Mouse (Mus musculus): ENCODE measurements at regions not wholly inside any gene's neighbourhood (a gene's known extent, or its start where the extent isn't known, plus 50 kb on each side); places are given as distances from the start of the nearest gene placed in this dataset.
"Not testable (repeated sequence)": the region's sequence is repeated elsewhere in the genome, so short reads cannot be mapped to it uniquely, and the experiment has no call there.

DNA sequence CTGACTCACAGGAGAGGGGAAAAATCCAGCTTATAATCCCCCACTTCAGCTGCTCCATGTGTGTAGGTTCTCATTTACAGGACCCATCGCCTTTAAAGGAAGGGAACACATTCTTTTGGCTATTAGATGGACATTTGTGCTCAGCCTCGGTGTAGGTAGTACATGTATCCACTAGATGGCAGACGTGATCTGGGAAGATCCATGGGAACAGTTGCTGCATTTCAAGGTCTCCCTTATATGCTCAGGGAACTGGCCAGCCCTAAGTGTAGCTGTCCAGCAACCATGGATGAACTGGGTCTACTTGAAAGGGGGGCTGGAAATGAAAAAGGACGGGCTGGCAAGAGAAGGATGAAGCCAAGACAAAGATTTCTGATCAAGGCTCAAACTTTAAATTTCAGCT is 124.0 kb downstream of the Akain1 start:
- DNase-seq (ENCODE audit: low spot score in 2 of 2), result no peak

GRCm38 (mm10) chr17:69571070-69571669 is 132.0 kb downstream of the Akain1 start:
- not testable (repeated sequence) for DNase-seq (ENCODE audit: low spot score in 2 of 2)

DNA sequence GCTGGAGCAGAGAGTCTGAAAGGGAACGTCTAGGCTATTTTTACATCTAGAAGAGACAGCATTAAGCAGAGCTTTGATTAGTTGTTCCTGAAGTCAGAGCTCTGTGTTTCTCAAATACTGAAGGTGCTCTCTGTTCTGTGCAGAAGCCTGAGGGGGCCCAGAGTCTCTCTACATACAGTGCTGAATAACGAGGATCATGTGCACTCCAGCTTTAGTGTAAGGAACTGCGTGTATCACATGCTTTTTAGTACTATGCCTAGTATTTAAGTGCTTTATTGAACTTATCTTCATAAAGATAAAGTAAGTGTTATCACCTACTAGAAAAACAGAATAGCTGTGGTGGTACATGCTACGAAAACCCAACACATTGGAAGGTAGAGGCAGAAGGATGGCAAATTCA is 151.4 kb downstream of the Akain1 start:
- no peak for DNase-seq (ENCODE audit: low spot score in 2 of 2)

GRCm38 (mm10) chr17:69597773-69598295 is 158.7 kb downstream of the Akain1 start:
- DNase-seq (ENCODE audit: low spot score in 2 of 2), result no peak

GRCm38 (mm10) chr17:69598461-69598860 is 159.3 kb downstream of the Akain1 start:
- DNase-seq (ENCODE audit: low spot score in 2 of 2), result no peak

- DNase-seq (ENCODE audit: low spot score in 2 of 2), result no peak
Measured at GRCm38 (mm10) chr17:69603596-69603995, 164.5 kb downstream of the Akain1 start.

DNA sequence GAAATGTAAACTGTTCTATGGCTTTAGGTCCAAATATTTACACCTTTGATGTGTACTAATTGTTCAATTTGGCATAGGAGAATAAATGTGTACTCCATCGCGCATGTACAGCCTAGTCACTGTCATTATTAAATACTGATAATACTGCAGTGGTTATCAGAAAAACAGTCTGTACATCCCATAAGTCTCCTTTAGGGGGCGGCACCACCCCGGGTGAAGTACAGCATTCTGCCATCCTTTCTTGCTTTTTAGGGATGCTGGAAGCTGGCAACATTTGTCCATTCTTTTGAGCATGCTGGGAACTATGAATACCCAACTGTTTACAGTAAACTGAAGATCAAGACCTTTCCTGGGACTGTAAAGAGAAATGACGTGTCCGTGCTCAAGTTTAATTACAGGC is 165.6 kb downstream of the Akain1 start:
- DNase-seq (ENCODE audit: low spot score in 2 of 2), result no peak

- DNase-seq (ENCODE audit: low spot score in 2 of 2), result no peak
Measured at GRCm38 (mm10) chr17:69605458-69605857, 166.3 kb downstream of the Akain1 start.

DNA sequence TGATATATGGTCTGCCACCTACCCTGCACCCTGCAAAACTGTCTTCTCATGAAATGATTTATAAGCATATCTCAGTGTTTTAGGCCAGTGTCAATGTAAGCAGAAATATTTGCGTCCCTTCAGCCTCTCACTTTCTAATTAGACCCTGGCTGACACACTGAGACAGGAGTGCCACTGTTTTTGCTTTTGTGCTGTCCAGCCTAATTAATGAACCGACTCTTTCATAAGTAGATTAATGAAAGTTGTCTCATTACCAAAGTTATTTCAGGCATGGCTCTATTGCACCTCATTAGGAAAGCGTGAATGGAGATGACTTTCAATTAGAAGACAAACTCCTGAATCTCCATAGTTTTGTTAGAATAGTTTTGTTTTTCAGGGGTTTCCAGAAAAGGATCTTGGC is 192.3 kb downstream of the Akain1 start:
- no peak for DNase-seq (ENCODE audit: low spot score in 2 of 2)

GRCm38 (mm10) chr17:69650496-69650895 is 211.4 kb downstream of the Akain1 start:
- DNase-seq (ENCODE audit: low spot score in 2 of 2), result not testable (repeated sequence)

- no peak for DNase-seq (ENCODE audit: low spot score in 2 of 2)
Measured at GRCm38 (mm10) chr17:69654586-69654985, 215.5 kb downstream of the Akain1 start.

DNA sequence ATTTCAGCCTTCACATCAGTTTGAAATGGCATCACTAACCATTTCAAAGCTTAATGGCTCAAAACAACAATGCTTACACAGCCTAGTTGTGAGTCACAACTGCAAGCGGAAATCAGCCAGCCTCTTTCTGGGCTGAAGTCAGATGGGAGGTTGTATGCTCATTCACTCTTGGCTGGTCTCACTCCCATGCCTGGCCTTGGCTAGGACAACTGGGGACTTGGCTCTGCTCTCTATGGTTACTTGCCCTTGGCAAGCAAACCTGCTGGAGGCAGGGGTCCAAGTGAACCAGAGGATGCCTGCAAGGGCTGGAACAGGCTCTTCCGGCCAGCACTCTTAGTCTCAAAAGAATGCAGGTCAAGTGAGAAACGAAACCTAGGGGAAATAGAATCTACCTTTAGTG is 233.4 kb downstream of the Akain1 start:
- DNase-seq (ENCODE audit: low spot score in 2 of 2), result peak; percentile 68 to 70

DNA sequence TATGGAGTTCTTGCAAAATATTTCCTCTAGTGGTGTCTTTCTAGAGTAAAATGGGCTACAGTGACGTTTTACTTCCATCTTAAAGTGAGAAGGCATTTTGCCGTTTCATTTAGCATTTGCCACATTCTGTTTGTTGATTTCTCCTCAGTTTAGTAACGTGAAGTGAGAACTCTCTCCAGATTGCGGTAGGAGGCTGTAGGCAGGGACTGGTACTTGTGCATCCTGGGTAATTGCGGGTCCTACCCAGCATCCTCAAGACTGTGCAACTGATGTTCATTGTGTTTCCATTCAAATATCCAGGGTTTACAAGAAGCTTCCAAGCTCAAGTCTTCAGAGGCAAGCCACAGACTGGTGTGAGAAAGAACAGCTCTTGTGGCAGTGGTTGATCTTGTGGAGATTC is 244.0 kb downstream of the Akain1 start:
- DNase-seq (ENCODE audit: low spot score in 2 of 2), result no peak

DNA sequence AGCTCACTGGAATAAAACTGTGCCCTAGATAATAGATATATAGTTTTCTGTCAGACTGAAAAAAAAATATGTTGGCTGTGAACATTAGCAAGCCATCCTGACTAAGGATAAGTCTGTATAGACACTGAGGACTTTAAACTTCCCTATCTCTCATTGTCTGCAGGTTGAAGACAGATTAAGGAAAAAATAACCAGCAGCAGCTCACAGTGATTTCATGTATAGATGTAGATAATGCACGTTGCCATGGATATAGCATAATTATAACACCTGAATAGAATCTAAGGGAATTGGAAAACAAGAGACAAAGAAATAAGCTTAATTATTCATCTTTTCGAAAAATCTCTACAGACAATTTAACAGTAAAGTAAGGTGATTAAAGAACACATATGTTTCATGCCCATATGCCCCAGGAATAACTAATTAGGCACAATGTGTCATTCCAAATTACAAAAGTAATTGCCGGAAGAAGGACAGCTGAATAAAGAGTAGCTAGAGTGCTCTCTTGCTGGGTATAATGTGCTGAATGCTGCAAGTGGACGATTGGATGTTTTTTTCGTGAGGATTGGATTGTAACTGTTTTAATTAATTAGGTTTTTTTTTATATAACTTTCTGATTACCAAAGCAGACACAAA is 246.6 kb downstream of the Akain1 start:
- no peak for DNase-seq (ENCODE audit: low spot score in 2 of 2)

DNA sequence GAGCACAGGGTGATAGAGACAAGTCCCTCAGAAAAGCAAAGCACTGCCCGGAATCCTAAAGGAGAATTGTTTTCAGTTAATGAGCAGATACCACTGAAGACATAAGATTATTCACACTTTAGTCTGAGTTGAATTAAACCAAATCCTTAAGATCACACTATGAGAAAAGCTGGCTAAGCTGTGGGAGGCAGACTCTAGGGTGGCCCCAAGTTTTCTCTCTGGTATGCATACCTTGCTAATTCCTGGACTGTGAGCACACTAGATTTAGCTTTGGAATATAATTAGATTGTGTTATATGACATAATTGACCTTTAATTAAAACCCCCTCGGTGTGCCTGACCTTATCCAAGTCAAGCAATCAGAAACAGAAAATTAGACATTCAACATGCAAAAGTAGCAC is 247.3 kb downstream of the Akain1 start:
- no peak for DNase-seq (ENCODE audit: low spot score in 2 of 2)

GRCm38 (mm10) chr17:69695341-69695740 is 256.2 kb downstream of the Akain1 start:
- no peak for DNase-seq (ENCODE audit: low spot score in 2 of 2)

DNA sequence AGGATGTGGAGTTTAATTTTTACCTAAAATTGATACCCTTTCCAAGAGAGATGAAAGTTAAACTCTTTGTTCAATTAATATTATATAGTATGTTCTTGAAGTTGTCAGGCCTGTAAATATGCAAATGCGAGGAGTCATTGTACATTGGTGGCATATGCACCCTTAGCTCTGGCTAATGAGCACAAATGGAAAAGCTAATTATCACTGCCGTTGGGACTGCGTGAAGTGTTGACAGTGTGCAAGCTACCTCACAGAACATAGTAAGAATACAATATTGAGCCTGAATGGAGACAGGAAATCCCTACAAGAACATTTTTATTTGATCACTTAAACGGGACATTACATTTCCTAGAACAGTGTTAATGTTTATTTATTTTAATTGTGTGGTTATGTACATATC is 241.5 kb upstream of the Dlgap1 start:
- no peak for DNase-seq (ENCODE audit: low spot score in 2 of 2)

GRCm38 (mm10) chr17:69732981-69733380 is 235.9 kb upstream of the Dlgap1 start:
- DNase-seq (ENCODE audit: low spot score in 2 of 2), result no peak

- DNase-seq (ENCODE audit: low spot score in 2 of 2), result no peak
Measured at GRCm38 (mm10) chr17:69736379-69737096, 232.3 kb upstream of the Dlgap1 start.

DNA sequence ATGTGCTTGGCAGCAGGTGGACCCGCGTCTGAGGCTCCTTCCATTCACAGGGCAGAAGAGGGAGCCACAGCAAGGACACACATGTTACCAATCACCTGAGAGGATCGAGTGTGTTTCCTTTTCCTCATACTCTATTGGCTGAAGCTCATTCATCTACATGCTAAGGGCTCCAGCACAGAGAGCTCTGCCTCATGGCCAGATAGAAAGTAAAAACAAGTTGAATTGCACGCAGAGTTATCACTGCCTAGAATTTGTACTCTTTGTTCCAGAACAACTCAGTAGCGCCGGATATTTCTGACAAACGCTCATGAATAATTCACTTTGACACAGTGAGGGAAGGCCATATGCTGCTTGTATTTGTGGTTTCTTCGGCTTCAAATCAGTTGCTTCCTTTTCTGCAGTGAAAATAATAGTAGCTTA is 199.9 kb upstream of the Dlgap1 start:
- no peak for DNase-seq (ENCODE audit: low spot score in 2 of 2)

- DNase-seq (ENCODE audit: low spot score in 2 of 2), result no peak
Measured at GRCm38 (mm10) chr17:69770046-69770445, 198.8 kb upstream of the Dlgap1 start.

DNA sequence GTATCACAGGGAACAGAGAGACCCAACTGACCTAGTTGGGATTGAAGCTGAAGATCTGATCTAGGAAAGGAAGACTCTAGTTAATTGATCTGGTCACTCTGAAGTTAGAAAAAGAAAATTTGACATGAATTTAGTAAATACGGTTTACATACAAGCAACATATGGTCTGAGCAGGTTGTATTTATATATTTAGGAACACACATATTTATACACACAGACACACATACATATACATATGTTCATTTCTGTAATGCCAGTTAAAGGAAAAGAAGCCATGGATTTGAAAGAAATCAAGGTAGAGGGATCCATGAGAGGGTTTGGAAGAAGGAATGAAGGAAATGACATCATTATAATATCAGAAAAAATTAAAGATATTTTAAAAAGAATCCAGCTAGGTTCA is 187.7 kb upstream of the Dlgap1 start:
- no peak for DNase-seq (ENCODE audit: low spot score in 2 of 2)

- DNase-seq (ENCODE audit: low spot score in 2 of 2), result no peak
Measured at GRCm38 (mm10) chr17:69786985-69787384, 181.9 kb upstream of the Dlgap1 start.
